8 mouse cellular contexts compared by ENCODE assay signal in the genomic region with DNA sequence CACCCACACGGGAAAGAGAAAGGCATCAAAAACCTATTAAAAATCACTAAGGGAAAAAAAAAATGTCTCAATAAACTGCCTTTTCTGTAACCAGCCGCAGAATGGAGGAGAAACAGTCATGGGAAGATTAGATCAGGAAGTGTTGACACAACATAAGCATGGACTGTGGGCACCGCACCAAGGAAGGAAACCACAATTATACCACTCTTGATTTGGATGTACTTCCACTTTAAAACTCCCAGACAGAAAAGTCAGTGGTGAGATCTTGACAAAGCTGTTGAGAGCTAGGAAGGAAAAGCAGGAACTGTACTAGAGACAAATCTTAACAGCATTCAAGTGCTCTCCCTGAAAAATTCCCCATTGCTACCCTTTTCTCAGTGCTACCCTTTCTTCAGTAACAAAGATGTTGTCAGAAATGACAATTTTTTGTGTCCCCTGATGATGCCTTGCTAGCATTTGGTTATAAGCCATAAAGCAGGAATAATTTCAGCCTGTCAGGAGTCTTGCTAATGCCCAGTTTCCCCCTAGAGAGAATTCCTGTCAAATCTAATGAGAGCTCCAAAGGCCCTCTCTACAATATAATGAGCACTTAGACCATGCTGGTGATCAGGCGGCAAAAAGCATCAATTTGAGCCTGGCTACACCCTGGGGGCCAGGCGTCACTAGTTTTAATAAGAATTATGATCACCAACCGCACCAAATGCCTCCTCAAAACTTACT. TPM values are rescaled to one million over a fixed set of nuclear protein-coding genes. Genes with fewer than 3 reads are reported as not detected.
DNase-seq lines count a peak whose midpoint lies in the region; ATAC-seq lines count a peak whose summit lies in the region.

No protein-coding gene starts in this region.

- 41% methylated on average over 6 of the region's 6 CpGs for WGBS in hindbrain, embryonic 12.5 days
- 74% methylated on average over 6 of the region's 6 CpGs for WGBS in midbrain, embryonic 10.5 days

- H3K4me1 ChIP-seq in hindbrain, embryonic 12.5 days, result peaks cover 29% of the 10 kb centered on the region
- H3K4me1 ChIP-seq in midbrain, embryonic 10.5 days, result peaks cover 47% of the 10 kb centered on the region

- H3K27ac ChIP-seq in hindbrain, embryonic 12.5 days, result peak overlapping the region; percentile 57; the same call in 1 of the 2 replicates
- H3K27ac ChIP-seq in midbrain, embryonic 10.5 days (replicated peaks), result no peak overlapping the region

- 0 out of 2 replicates have a peak, but pooled peaks cover 11% of the 10 kb centered on the region for H3K36me3 ChIP-seq in hindbrain, embryonic 12.5 days
- peaks cover 40% of the 10 kb centered on the region for H3K36me3 ChIP-seq in midbrain, embryonic 10.5 days

- H3K9me3 ChIP-seq in hindbrain, embryonic 12.5 days (replicated peaks), result no peaks in the 10 kb centered on the region
- no peaks in the 10 kb centered on the region for H3K9me3 ChIP-seq in midbrain, embryonic 10.5 days (replicated peaks)

- H3K9ac ChIP-seq in hindbrain, embryonic 12.5 days, result peak overlapping the region; percentile 23; the same call in 1 of the 2 replicates

- peak overlapping the region; percentile 61 for H3K4me2 ChIP-seq in hindbrain, embryonic 12.5 days (replicated peaks)

- peak overlapping the region; percentile 17; the same call in 1 of the 2 replicates for H3K4me3 ChIP-seq in hindbrain, embryonic 12.5 days
- peak overlapping the region; percentile 81; the same call in 1 of the 2 replicates for H3K4me3 ChIP-seq in midbrain, embryonic 10.5 days

- peak; percentile 21; the same call in 1 of the 2 replicates for ATAC-seq in hindbrain, embryonic 12.5 days (ENCODE audit: low FRiP score)

- no peaks in the 10 kb centered on the region for H3K27me3 ChIP-seq in hindbrain, embryonic 12.5 days
- H3K27me3 ChIP-seq in midbrain, embryonic 10.5 days (ENCODE audit: low read depth, poor library complexity, severe bottlenecking), result peaks cover 42% of the 10 kb centered on the region

- peak; percentile 33 for DNase-seq in embryo, embryonic 11 days
- DNase-seq in embryo, embryonic 9.5 days (ENCODE audit: extremely low spot score), result no peak
- peak; percentile 38 for DNase-seq in brain, adult 2 months (ENCODE audit: low read depth, low spot score)
- DNase-seq in midbrain, embryonic 10.5 days (ENCODE audit: low spot score), result no peak
- no peak for DNase-seq in gastrocnemius, adult 8-10 months (ENCODE audit: low spot score in 2 of 2)
- DNase-seq in c-Kit-positive CD71-positive TER-119-positive erythroid progenitor cells, embryonic 14.5 days (ENCODE audit: low spot score), result no peak
- DNase-seq in cerebellum, adult 9-10 months, result no peak

RNA-seq across cellular contexts. Expression of a gene that starts 5.4 kb away (rescaled TPM):
- polyA plus RNA-seq in hindbrain, embryonic 12.5 days (2016; fragmentation: Nextera tagmentation; extraction: Ambion mirVana), result 73.6 and 74.5 TPM in 2 replicates
- polyA plus RNA-seq in midbrain, embryonic 10.5 days (2016; fragmentation: Nextera tagmentation; extraction: Ambion mirVana), result 27.2 and 30.6 TPM in 2 replicates
- 10 to 100 TPM; 16.1 to 25.6 (median 17.8) TPM for total RNA-seq in gastrocnemius, adult 8-10 months (2022)

Comparison
In these comparisons a context has a peak if more than half of its experiments do, and no peak if none do; other contexts are left out.
1. DNase-seq: peak in embryo, embryonic 11 days (single experiment) and brain, adult 2 months (single experiment); none in embryo, embryonic 9.5 days (single experiment), midbrain, embryonic 10.5 days (single experiment), gastrocnemius, adult 8-10 months (0 of 2), c-Kit-positive CD71-positive TER-119-positive erythroid progenitor cells, embryonic 14.5 days (single experiment) and cerebellum, adult 9-10 months (single experiment).